Mouse (Mus musculus) heart, postnatal 0 days (tissue): ENCODE data around the gene 4930402H24Rik.

Experiments
- CTCF ChIP-seq: IDR thresholded peaks from 2 replicates; pipeline ENCODE4 v1.5.1; 2016; ENCODE audit warnings: antibody characterized with exemption, control low read depth, low read depth
- EP300 ChIP-seq: IDR thresholded peaks from 2 replicates; pipeline ENCODE4 v1.6.1; 2016; ENCODE audit warnings: antibody characterized with exemption, low read depth

DNA sequence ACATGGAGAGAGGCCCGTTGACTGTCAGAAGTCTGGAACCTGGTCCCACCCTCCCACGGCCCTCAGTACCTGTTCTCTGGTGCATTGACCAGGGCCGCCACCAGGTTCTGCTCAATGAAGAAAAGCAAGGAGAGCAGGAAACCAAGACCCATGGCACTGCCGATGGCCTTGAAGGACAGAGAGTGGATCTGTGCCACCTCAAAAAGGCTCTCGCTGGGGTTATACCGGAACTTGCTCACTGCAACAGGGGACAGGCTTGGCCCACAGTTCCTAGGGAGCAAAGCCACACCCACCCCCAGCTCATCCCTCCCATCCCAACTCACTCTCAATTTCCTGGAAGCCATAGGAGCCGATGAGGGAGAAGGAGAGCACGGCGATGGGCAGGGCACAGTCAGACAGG, 220.8 kb downstream of the 4930402H24Rik start:
- TF ChIP-seq CTCF (no peak), EP300 (no peak)
